Mouse (Mus musculus) limb, embryonic 13.5 days (tissue): ENCODE results near the gene Cdk8. TPM values are rescaled to one million over a fixed set of nuclear protein-coding genes. Genes with fewer than 3 reads are reported as not detected.

Experiments used
- ATAC-seq: fragments of 200-750 bp; cut with Nextera tagmentation; 2 replicates; pipeline ENCODE4 v1.8.0; 2017; ENCODE audit warnings: low read depth, moderate number of reproducible peaks, moderate TSS enrichment; ENCODE audit not compliant: low FRiP score
- H3K27ac ChIP-seq: fragments of 300-500 bp; sonication (generic); 2 replicates; pipeline ENCODE4 v1.5.1; 2015; ENCODE audit warnings: inconsistent platforms, mild to moderate bottlenecking, moderate library complexity
- H3K27me3 ChIP-seq: fragments of 300-500 bp; sonication (generic); 2 replicates; pipeline ENCODE4 v1.6.1; 2015; ENCODE audit warnings: mild to moderate bottlenecking, inconsistent platforms
- H3K36me3 ChIP-seq: fragments of 300-500 bp; sonication (generic); 2 replicates; pipeline ENCODE4 v1.6.1; 2015; ENCODE audit warnings: inconsistent platforms, mild to moderate bottlenecking, moderate library complexity
- H3K4me1 ChIP-seq: fragments of 300-500 bp; sonication (generic); 2 replicates; pipeline ENCODE4 v1.6.1; 2015; ENCODE audit warnings: inconsistent platforms
- H3K4me2 ChIP-seq: fragments of 300-500 bp; sonication (generic); replicated peaks from 2 replicates; pipeline ENCODE4 v1.6.1; 2015; ENCODE audit warnings: inconsistent platforms, mild to moderate bottlenecking, moderate library complexity
- H3K4me3 ChIP-seq: fragments of 300-500 bp; sonication (generic); 2 replicates; pipeline ENCODE4 v1.5.1; 2015; ENCODE audit warnings: moderate library complexity, mild to moderate bottlenecking, inconsistent platforms
- H3K9ac ChIP-seq: fragments of 300-500 bp; sonication (generic); 2 replicates; pipeline ENCODE4 v1.6.1; 2015; ENCODE audit warnings: mild to moderate bottlenecking, inconsistent platforms
- H3K9me3 ChIP-seq: fragments of 300-500 bp; sonication (generic); 2 replicates; pipeline ENCODE4 v1.6.1; 2016; ENCODE audit warnings: inconsistent platforms
- WGBS: fragments of 180-500 bp; shearing (Covaris S2); methylation state at CpG from one replicate; pipeline ENCODE4 v1.1.7; 2015; 5-methylcytosine and 5-hydroxymethylcytosine counted together
- polyA plus RNA-seq: library from polyadenylated mRNA; unstranded; fragments of >200 nt; fragmentation: Nextera tagmentation; extraction: Ambion mirVana; gene quantifications from 2 replicates; pipeline ENCODE4 v1.2.1, GENCODE M21; 2015

Gene Cdk8
- polyA plus RNA-seq, 1 experiment from 2014 or later: 21.0 TPM

- ATAC-seq: no peak
- 95% methylated on average over 2 of the region's 2 CpGs for WGBS
- Histone ChIP-seq H3K9ac (no peak overlapping the region), H3K36me3 (no peaks in the 10 kb centered on the region; the same call in 1 of the 2 replicates), H3K9me3 (no peaks in the 10 kb centered on the region), H3K4me3 (no peak overlapping the region), H3K27ac (no peak overlapping the region), H3K27me3 (no peaks in the 10 kb centered on the region), H3K4me2 (no peak overlapping the region), H3K4me1 (0 out of 2 replicates have a peak, but pooled peaks cover 3% of the 10 kb centered on the region)
Observed at GRCm38 (mm10) chr5:146240771-146241170, 9.7 kb downstream of the Cdk8 start.

GRCm38 (mm10) chr5:146241202-146241601, 10.2 kb downstream of the Cdk8 start:
- no peaks in the 10 kb centered on the region for H3K27me3 ChIP-seq
- WGBS: 91% methylated on average over 3 of the region's 3 CpGs

GRCm38 (mm10) chr5:146245193-146245592, 14.2 kb downstream of the Cdk8 start:
- Histone ChIP-seq H3K9ac (no peak overlapping the region), H3K9me3 (no peaks in the 10 kb centered on the region), H3K27ac (no peak overlapping the region), H3K36me3 (no peaks in the 10 kb centered on the region; the same call in 1 of the 2 replicates), H3K27me3 (no peaks in the 10 kb centered on the region), H3K4me2 (no peak overlapping the region), H3K4me1 (peaks cover 6% of the 10 kb centered on the region; the same call in 1 of the 2 replicates), H3K4me3 (no peak overlapping the region)
- ATAC-seq: no peak
- 96% methylated on average over 4 of the region's 4 CpGs for WGBS

More at GRCm38 (mm10) chr5:146241202-146241601, 10.2 kb downstream of the Cdk8 start:
- H3K9me3 ChIP-seq: no peaks in the 10 kb centered on the region
- no peak overlapping the region for H3K9ac ChIP-seq
- H3K4me2 ChIP-seq: no peak overlapping the region
- ATAC-seq: no peak
- no peak overlapping the region for H3K27ac ChIP-seq
- H3K4me1 ChIP-seq: 0 out of 2 replicates have a peak, but pooled peaks cover 3% of the 10 kb centered on the region
- H3K36me3 ChIP-seq: no peaks in the 10 kb centered on the region
- H3K4me3 ChIP-seq: no peak overlapping the region

GRCm38 (mm10) chr5:146245646-146246370, 14.8 kb downstream of the Cdk8 start:
- Histone ChIP-seq H3K4me2 (no peak overlapping the region), H3K9ac (no peak overlapping the region), H3K4me3 (no peak overlapping the region), H3K27me3 (no peaks in the 10 kb centered on the region), H3K9me3 (no peaks in the 10 kb centered on the region), H3K27ac (no peak overlapping the region), H3K4me1 (peaks cover 11% of the 10 kb centered on the region; the same call in 1 of the 2 replicates), H3K36me3 (no peaks in the 10 kb centered on the region; the same call in 1 of the 2 replicates)
- no peak for ATAC-seq
- 95% methylated on average over 7 of the region's 7 CpGs for WGBS

GRCm38 (mm10) chr5:146246386-146246785, 15.4 kb downstream of the Cdk8 start:
- Histone ChIP-seq H3K9me3 (no peaks in the 10 kb centered on the region), H3K9ac (no peak overlapping the region), H3K4me1 (peaks cover 11% of the 10 kb centered on the region; the same call in 1 of the 2 replicates), H3K4me2 (no peak overlapping the region), H3K27ac (no peak overlapping the region), H3K36me3 (no peaks in the 10 kb centered on the region; the same call in 1 of the 2 replicates), H3K27me3 (no peaks in the 10 kb centered on the region), H3K4me3 (no peak overlapping the region)
- 100% methylated on average over 1 of the region's 1 CpGs for WGBS
- ATAC-seq: no peak

- H3K9me3 ChIP-seq: no peaks in the 10 kb centered on the region
- H3K4me1 ChIP-seq: peaks cover 11% of the 10 kb centered on the region; the same call in 1 of the 2 replicates
- H3K27ac ChIP-seq: no peak overlapping the region
- H3K9ac ChIP-seq: no peak overlapping the region
- no peaks in the 10 kb centered on the region; the same call in 1 of the 2 replicates for H3K36me3 ChIP-seq
- WGBS: 70% methylated on average over 5 of the region's 5 CpGs
- H3K4me2 ChIP-seq: no peak overlapping the region
- no peak for ATAC-seq
- no peak overlapping the region for H3K4me3 ChIP-seq
- no peaks in the 10 kb centered on the region for H3K27me3 ChIP-seq
Observed at GRCm38 (mm10) chr5:146247709-146248108, 16.7 kb downstream of the Cdk8 start.

GRCm38 (mm10) chr5:146248746-146249145, 17.7 kb downstream of the Cdk8 start:
- Histone ChIP-seq H3K9ac (no peak overlapping the region), H3K36me3 (no peaks in the 10 kb centered on the region; the same call in 1 of the 2 replicates), H3K4me1 (peaks cover 8% of the 10 kb centered on the region; the same call in 1 of the 2 replicates), H3K27me3 (no peaks in the 10 kb centered on the region), H3K4me3 (no peak overlapping the region), H3K27ac (no peak overlapping the region), H3K9me3 (no peaks in the 10 kb centered on the region), H3K4me2 (no peak overlapping the region)
- 91% methylated on average over 10 of the region's 10 CpGs for WGBS
- ATAC-seq: no peak

- no peaks in the 10 kb centered on the region; the same call in 1 of the 2 replicates for H3K36me3 ChIP-seq
- H3K9me3 ChIP-seq: no peaks in the 10 kb centered on the region
- H3K4me1 ChIP-seq: peaks cover 8% of the 10 kb centered on the region; the same call in 1 of the 2 replicates
- WGBS: 86% methylated on average over 12 of the region's 12 CpGs
- no peak for ATAC-seq
- H3K27me3 ChIP-seq: no peaks in the 10 kb centered on the region
- H3K4me2 ChIP-seq: no peak overlapping the region
- no peak overlapping the region for H3K4me3 ChIP-seq
- H3K9ac ChIP-seq: no peak overlapping the region
- no peak overlapping the region for H3K27ac ChIP-seq
Observed at GRCm38 (mm10) chr5:146250369-146251075, 19.5 kb downstream of the Cdk8 start.

GRCm38 (mm10) chr5:146251663-146252429, 20.8 kb downstream of the Cdk8 start:
- H3K9ac ChIP-seq: no peak overlapping the region
- WGBS: 88% methylated on average over 5 of the region's 5 CpGs
- H3K4me2 ChIP-seq: no peak overlapping the region
- peaks cover 8% of the 10 kb centered on the region; the same call in 1 of the 2 replicates for H3K4me1 ChIP-seq
- H3K27me3 ChIP-seq: no peaks in the 10 kb centered on the region
- no peak for ATAC-seq
- no peak overlapping the region for H3K4me3 ChIP-seq
- H3K9me3 ChIP-seq: no peaks in the 10 kb centered on the region
- H3K36me3 ChIP-seq: no peaks in the 10 kb centered on the region; the same call in 1 of the 2 replicates
- H3K27ac ChIP-seq: no peak overlapping the region

- no peak overlapping the region for H3K4me3 ChIP-seq
- 85% methylated on average over 5 of the region's 5 CpGs for WGBS
- H3K9ac ChIP-seq: no peak overlapping the region
- no peak overlapping the region for H3K4me2 ChIP-seq
- 0 out of 2 replicates have a peak, but pooled peaks cover 1% of the 10 kb centered on the region for H3K9me3 ChIP-seq
- H3K36me3 ChIP-seq: peaks cover 5% of the 10 kb centered on the region
- no peak for ATAC-seq
- no peaks in the 10 kb centered on the region for H3K27me3 ChIP-seq
- H3K4me1 ChIP-seq: peaks cover 8% of the 10 kb centered on the region; the same call in 1 of the 2 replicates
- H3K27ac ChIP-seq: no peak overlapping the region
Observed at GRCm38 (mm10) chr5:146253644-146254043, 22.6 kb downstream of the Cdk8 start.

GRCm38 (mm10) chr5:146260003-146260402, 29.0 kb downstream of the Cdk8 start:
- Histone ChIP-seq H3K4me2 (no peak overlapping the region), H3K36me3 (peaks cover 34% of the 10 kb centered on the region), H3K27ac (no peak overlapping the region), H3K27me3 (no peaks in the 10 kb centered on the region), H3K9me3 (0 out of 2 replicates have a peak, but pooled peaks cover 7% of the 10 kb centered on the region), H3K4me3 (no peak overlapping the region), H3K4me1 (no peaks in the 10 kb centered on the region), H3K9ac (no peak overlapping the region)
- WGBS: 52% methylated on average over 9 of the region's 9 CpGs
- no peak for ATAC-seq
